Mouse (Mus musculus) myocyte (in vitro differentiated cells): ENCODE data around the gene Tmem11.

Experiments used
- CEBPB ChIP-seq: IDR thresholded peaks from 2 replicates; pipeline ENCODE4 v1.6.1; 2011; ENCODE audit warnings: mild to moderate bottlenecking, moderate library complexity; ENCODE audit not compliant: poor library complexity, insufficient read depth, severe bottlenecking
- E2F4 ChIP-seq: IDR thresholded peaks from one replicate; pipeline ENCODE4 v1.6.1; 2011; ENCODE audit warnings: mild to moderate bottlenecking, control low read depth, moderate library complexity; ENCODE audit not compliant: insufficient read depth
- MAX ChIP-seq: IDR thresholded peaks from one replicate; pipeline ENCODE4 v1.6.1; 2011; ENCODE audit warnings: low read depth, mild to moderate bottlenecking, control low read depth
- POLR2A ChIP-seq: IDR thresholded peaks from one replicate; pipeline ENCODE4 v1.6.1; 2011; ENCODE audit warnings: low read depth, mild to moderate bottlenecking, control low read depth, moderate library complexity; ENCODE audit not compliant: insufficient read length
- TCF12 ChIP-seq: IDR thresholded peaks from one replicate; pipeline ENCODE4 v1.6.1; 2011; ENCODE audit warnings: mild to moderate bottlenecking, control low read depth; ENCODE audit not compliant: poor library complexity, insufficient read depth, severe bottlenecking

GRCm38 (mm10) chr11:60922195-60922594 is 43.1 kb upstream of the Tmem11 start:
- no peak for TF ChIP-seq TCF12
- no peak for TF ChIP-seq E2F4
- TF ChIP-seq CEBPB: no peak
- TF ChIP-seq POLR2A: no peak
- TF ChIP-seq MAX: no peak
